Mouse (Mus musculus): Measurements from ENCODE around the gene Dcpp2.
"Not testable (repeated sequence)": the region's sequence is repeated elsewhere in the genome, so short reads cannot be mapped to it uniquely, and the experiment has no call there.

Gene Dcpp2

DNA sequence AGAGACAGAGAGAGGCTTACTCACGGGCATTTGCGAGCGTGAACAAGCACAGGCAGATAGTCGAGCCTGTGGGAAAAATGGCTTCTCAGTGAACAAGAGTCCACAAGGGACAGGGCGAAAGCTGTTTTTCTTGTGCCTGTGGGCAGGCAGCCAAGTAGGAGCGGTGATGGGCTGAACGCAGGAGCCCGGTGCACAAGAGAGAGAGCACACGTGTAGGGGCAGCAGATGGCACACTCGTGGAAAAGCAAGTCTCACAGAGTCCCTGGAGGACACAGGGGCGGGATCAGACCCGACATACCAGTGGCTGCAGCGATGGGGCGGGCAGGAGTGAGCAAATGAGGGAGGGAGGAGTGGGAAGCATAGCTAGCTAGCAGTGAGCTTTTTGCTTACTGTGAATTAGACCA lies 44.4 kb downstream of the Dcpp2 start:
- peak; percentile 25 to 63 for DNase-seq (ENCODE audit: low spot score in 2 of 2)

GRCm38 (mm10) chr17:23931157-23931556 lies 50.5 kb downstream of the Dcpp2 start:
- no peak for DNase-seq (ENCODE audit: low spot score in 2 of 2)

DNA sequence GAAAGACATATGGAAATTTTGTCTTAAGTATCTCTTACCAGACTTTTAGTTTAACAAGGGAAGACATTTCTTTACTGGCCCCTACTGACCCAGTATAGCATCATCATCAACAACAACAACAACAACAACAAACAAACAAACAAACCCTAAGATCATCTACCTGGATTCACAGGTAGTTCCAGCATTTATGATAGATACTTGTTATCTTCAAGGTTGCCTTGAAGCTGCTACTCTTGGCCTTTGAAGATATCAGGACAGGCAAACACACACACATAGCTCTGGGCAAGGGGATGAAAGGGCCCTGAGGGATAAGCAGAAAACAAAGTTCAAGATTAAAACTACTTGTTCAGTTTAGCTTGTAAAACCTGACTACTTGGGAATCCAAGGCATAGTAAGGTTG lies 60.7 kb downstream of the Dcpp2 start, which contains the start of gene Sbp:
Sbp (plus strand) TSS at position 301 of the 400 bp plus-strand sequence.
- no peak for DNase-seq (ENCODE audit: low spot score in 2 of 2)

GRCm38 (mm10) chr17:23947486-23947885 lies 66.8 kb downstream of the Dcpp2 start:
- DNase-seq (ENCODE audit: low spot score in 2 of 2), result not testable (repeated sequence)

DNA sequence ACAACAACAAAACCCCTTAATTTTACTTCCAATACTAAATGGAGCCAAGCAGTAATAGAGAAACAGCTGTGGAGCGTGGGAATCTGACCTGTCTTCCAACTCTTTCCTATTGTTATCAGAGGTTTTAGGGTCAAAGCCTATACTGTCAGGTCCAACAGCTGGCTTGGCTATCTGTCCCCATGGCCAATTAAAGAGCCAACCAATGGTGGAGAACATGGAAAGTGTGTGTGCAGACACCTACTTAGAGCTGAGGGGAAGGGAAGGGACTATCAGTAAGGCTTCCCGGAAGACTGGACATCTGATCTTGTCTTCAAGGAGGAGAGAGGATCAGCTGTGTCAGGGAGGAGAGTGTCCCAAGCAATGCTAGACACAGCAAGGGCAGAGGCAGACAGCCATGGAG lies 68.4 kb downstream of the Dcpp2 start:
- DNase-seq (ENCODE audit: low spot score in 2 of 2), result no peak

All from spleen, postnatal 4 days (tissue).